Mouse (Mus musculus): ENCODE data around the gene Asf1a. TPM values are rescaled to one million over a fixed set of nuclear protein-coding genes. Genes with fewer than 3 reads are reported as not detected.

Asf1a gene
- polyA plus RNA-seq, 1 experiment, result 6.2 TPM

GRCm38 (mm10) chr10:53585777-53586176 is 10.8 kb upstream of the Asf1a start:
- WGBS, result 88% methylated on average over 3 of the region's 3 CpGs
- Histone ChIP-seq H3K27me3 (replicated peaks; ENCODE audit: control insufficient read depth, insufficient read depth, low read length) (no peaks in the 10 kb centered on the region), H3K4me1 (ENCODE audit: control insufficient read depth, insufficient read depth, low read length) (no peaks in the 10 kb centered on the region; the same call in 1 of the 2 replicates), H3K27ac (ENCODE audit: insufficient read depth, low read depth, low read length) (no peak overlapping the region), H3K4me3 (ENCODE audit: insufficient read depth, low read depth, low read length) (no peak overlapping the region), H3K36me3 (ENCODE audit: control insufficient read depth, insufficient read depth, low read length) (no peaks in the 10 kb centered on the region)
- TF ChIP-seq POLR2A (IDR thresholded peaks at IDR 0.05; ENCODE audit: low read depth, low read length) (no peak), CTCF (conservative IDR thresholded peaks at IDR 0.05; ENCODE audit: insufficient read depth, insufficient read length, low read depth, low read length) (no peak)
- no peak for DNase-seq

- DNase-seq, result peak; percentile 13
- WGBS, result 4% methylated on average over 27 of the region's 27 CpGs
Observed at GRCm38 (mm10) chr10:53595744-53596676, 547 bp upstream of the Asf1a start.

GRCm38 (mm10) chr10:53597121-53597881 is 744 bp downstream of the Asf1a start:
- H3K27ac ChIP-seq (ENCODE audit: insufficient read depth, low read depth, low read length), result peak overlapping the region; percentile 91
- DNase-seq, result peak; percentile 49
- TF ChIP-seq POLR2A (IDR thresholded peaks at IDR 0.05; ENCODE audit: low read depth, low read length), result no peak
- no peak for TF ChIP-seq CTCF (conservative IDR thresholded peaks at IDR 0.05; ENCODE audit: insufficient read depth, insufficient read length, low read depth, low read length)
- H3K27me3 ChIP-seq (replicated peaks; ENCODE audit: control insufficient read depth, insufficient read depth, low read length), result no peaks in the 10 kb centered on the region
- H3K4me3 ChIP-seq (ENCODE audit: insufficient read depth, low read depth, low read length), result peak overlapping the region; percentile 95
- under 1% methylated on average over 97 of the region's 99 CpGs for WGBS
- no peaks in the 10 kb centered on the region for H3K36me3 ChIP-seq (ENCODE audit: control insufficient read depth, insufficient read depth, low read length)
- H3K4me1 ChIP-seq (ENCODE audit: control insufficient read depth, insufficient read depth, low read length), result peaks cover 5% of the 10 kb centered on the region; the same call in 1 of the 2 replicates

More at GRCm38 (mm10) chr10:53595744-53596676, 547 bp upstream of the Asf1a start:
- peak overlapping the region; percentile 86 for H3K27ac ChIP-seq (ENCODE audit: insufficient read depth, low read depth, low read length)
- H3K4me1 ChIP-seq (ENCODE audit: control insufficient read depth, insufficient read depth, low read length), result peaks cover 5% of the 10 kb centered on the region; the same call in 1 of the 2 replicates
- no peaks in the 10 kb centered on the region for H3K36me3 ChIP-seq (ENCODE audit: control insufficient read depth, insufficient read depth, low read length)
- H3K27me3 ChIP-seq (replicated peaks; ENCODE audit: control insufficient read depth, insufficient read depth, low read length), result no peaks in the 10 kb centered on the region
- TF ChIP-seq POLR2A (IDR thresholded peaks at IDR 0.05; ENCODE audit: low read depth, low read length) (no peak), CTCF (conservative IDR thresholded peaks at IDR 0.05; ENCODE audit: insufficient read depth, insufficient read length, low read depth, low read length) (no peak)
- peak overlapping the region; percentile 85 for H3K4me3 ChIP-seq (ENCODE audit: insufficient read depth, low read depth, low read length)

GRCm38 (mm10) chr10:53598821-53599220 is 2.3 kb downstream of the Asf1a start:
- DNase-seq, result peak; percentile 45
- TF ChIP-seq POLR2A (IDR thresholded peaks at IDR 0.05; ENCODE audit: low read depth, low read length), result no peak
- no peak for TF ChIP-seq CTCF (conservative IDR thresholded peaks at IDR 0.05; ENCODE audit: insufficient read depth, insufficient read length, low read depth, low read length)
- Histone ChIP-seq H3K27me3 (replicated peaks; ENCODE audit: control insufficient read depth, insufficient read depth, low read length) (no peaks in the 10 kb centered on the region), H3K36me3 (ENCODE audit: control insufficient read depth, insufficient read depth, low read length) (no peaks in the 10 kb centered on the region), H3K4me1 (ENCODE audit: control insufficient read depth, insufficient read depth, low read length) (peaks cover 5% of the 10 kb centered on the region; the same call in 1 of the 2 replicates), H3K27ac (ENCODE audit: insufficient read depth, low read depth, low read length) (no peak overlapping the region), H3K4me3 (ENCODE audit: insufficient read depth, low read depth, low read length) (no peak overlapping the region)
- WGBS, result 42% methylated on average over 5 of the region's 5 CpGs

- TF ChIP-seq CTCF (conservative IDR thresholded peaks at IDR 0.05; ENCODE audit: insufficient read depth, insufficient read length, low read depth, low read length) (no peak), POLR2A (IDR thresholded peaks at IDR 0.05; ENCODE audit: low read depth, low read length) (no peak)
- 42% methylated on average over 2 of the region's 2 CpGs for WGBS
- H3K36me3 ChIP-seq (ENCODE audit: control insufficient read depth, insufficient read depth, low read length), result peaks cover 5% of the 10 kb centered on the region; the same call in 1 of the 2 replicates
Observed at GRCm38 (mm10) chr10:53605328-53605727, 8.8 kb downstream of the Asf1a start.

GRCm38 (mm10) chr10:53608274-53608673 is 11.7 kb downstream of the Asf1a start:
- DNase-seq, result no peak
- 69% methylated on average over 2 of the region's 2 CpGs for WGBS
- H3K4me3 ChIP-seq (ENCODE audit: insufficient read depth, low read depth, low read length), result no peak overlapping the region
- H3K4me1 ChIP-seq (ENCODE audit: control insufficient read depth, insufficient read depth, low read length), result no peaks in the 10 kb centered on the region
- no peaks in the 10 kb centered on the region for H3K27me3 ChIP-seq (replicated peaks; ENCODE audit: control insufficient read depth, insufficient read depth, low read length)
- no peak overlapping the region for H3K27ac ChIP-seq (ENCODE audit: insufficient read depth, low read depth, low read length)
- TF ChIP-seq CTCF (conservative IDR thresholded peaks at IDR 0.05; ENCODE audit: insufficient read depth, insufficient read length, low read depth, low read length), result no peak
- no peak for TF ChIP-seq POLR2A (IDR thresholded peaks at IDR 0.05; ENCODE audit: low read depth, low read length)
- H3K36me3 ChIP-seq (ENCODE audit: control insufficient read depth, insufficient read depth, low read length), result peaks cover 5% of the 10 kb centered on the region; the same call in 1 of the 2 replicates

More at GRCm38 (mm10) chr10:53605328-53605727, 8.8 kb downstream of the Asf1a start:
- DNase-seq, result no peak
- Histone ChIP-seq H3K4me1 (ENCODE audit: control insufficient read depth, insufficient read depth, low read length) (peaks cover 2% of the 10 kb centered on the region; the same call in 1 of the 2 replicates), H3K4me3 (ENCODE audit: insufficient read depth, low read depth, low read length) (no peak overlapping the region), H3K27me3 (replicated peaks; ENCODE audit: control insufficient read depth, insufficient read depth, low read length) (no peaks in the 10 kb centered on the region), H3K27ac (ENCODE audit: insufficient read depth, low read depth, low read length) (no peak overlapping the region)
